Mouse (Mus musculus) lung, embryonic 14.5 days (tissue): Measurements from ENCODE around the gene Cenpu. TPM values are rescaled to one million over a fixed set of nuclear protein-coding genes. Genes with fewer than 3 reads are reported as not detected.

Experiments
- ATAC-seq: fragments of 200-750 bp; cut with Nextera tagmentation; 2 replicates; pipeline ENCODE4 v1.8.0; 2017; ENCODE audit warnings: mild to moderate bottlenecking, moderate TSS enrichment, moderate library complexity; ENCODE audit not compliant: insufficient read depth
- DNase-seq: peaks from one replicate; pipeline ENCODE4 v3.0.0-alpha.2; 2015
- H3K27ac ChIP-seq: fragments of 300-500 bp; sonication (generic); 2 replicates; pipeline ENCODE4 v1.5.1; 2014; ENCODE audit warnings: low read depth, mild to moderate bottlenecking, moderate library complexity
- H3K27me3 ChIP-seq: fragments of 300-500 bp; sonication (generic); 2 replicates; pipeline ENCODE4 v1.6.1; 2014; ENCODE audit warnings: low read length, control low read depth; ENCODE audit not compliant: insufficient read depth
- H3K36me3 ChIP-seq: fragments of 300-500 bp; sonication (generic); 2 replicates; pipeline ENCODE4 v1.6.1; 2014; ENCODE audit warnings: control low read depth; ENCODE audit not compliant: insufficient read depth
- H3K4me1 ChIP-seq: fragments of 300-500 bp; sonication (generic); 2 replicates; pipeline ENCODE4 v1.6.1; 2014; ENCODE audit warnings: antibody characterized with exemption, control low read depth; ENCODE audit not compliant: insufficient read depth
- H3K4me2 ChIP-seq: fragments of 300-500 bp; sonication (generic); 2 replicates; pipeline ENCODE4 v1.6.1; 2014; ENCODE audit warnings: mild to moderate bottlenecking
- H3K4me3 ChIP-seq: fragments of 300-500 bp; sonication (generic); 2 replicates; pipeline ENCODE4 v1.5.1; 2014; ENCODE audit warnings: low read depth, low read length
- H3K9ac ChIP-seq: fragments of 300-500 bp; sonication (generic); 2 replicates; pipeline ENCODE4 v1.6.1; 2014
- H3K9me3 ChIP-seq: fragments of 300-500 bp; sonication (generic); 2 replicates; pipeline ENCODE4 v1.6.1; 2016; ENCODE audit warnings: low read depth, low read length, control low read depth
- CTCF ChIP-seq: IDR thresholded peaks from 2 replicates; pipeline ENCODE4 v1.5.1; 2016; ENCODE audit warnings: antibody characterized with exemption, low read depth
- WGBS: fragments of 180-500 bp; shearing (Covaris S2); extraction: QIAGEN DNeasy Blood & Tissue Kit; methylation state at CpG from one replicate; pipeline ENCODE4 v1.1.7; 2014; 5-methylcytosine and 5-hydroxymethylcytosine counted together
- polyA plus RNA-seq: library from polyadenylated mRNA; unstranded; fragments of >200 nt; fragmentation: Nextera tagmentation; extraction: Ambion mirVana; gene quantifications from 2 replicates; pipeline ENCODE4 v1.2.1, GENCODE M21; 2014

The Cenpu gene
- polyA plus RNA-seq, 1 experiment from 2014 or later, result 25.6 TPM

GRCm38 (mm10) chr8:46550058-46550457 is 1.8 kb upstream of the Cenpu start:
- Histone ChIP-seq H3K27me3 (no peaks in the 10 kb centered on the region), H3K27ac (no peak overlapping the region), H3K4me3 (no peak overlapping the region), H3K4me1 (peaks cover 4% of the 10 kb centered on the region; the same call in 1 of the 2 replicates), H3K36me3 (no peaks in the 10 kb centered on the region), H3K9ac (no peak overlapping the region), H3K4me2 (no peak overlapping the region), H3K9me3 (no peaks in the 10 kb centered on the region)
- ATAC-seq, result no peak
- no peak for TF ChIP-seq CTCF
- no peak for DNase-seq
- 82% methylated on average over 8 of the region's 8 CpGs for WGBS

- peak; percentile 14 for DNase-seq
- H3K9me3 ChIP-seq, result no peaks in the 10 kb centered on the region
- H3K9ac ChIP-seq, result no peak overlapping the region; the same call in 1 of the 2 replicates
- 35% methylated on average over 4 of the region's 4 CpGs for WGBS
- no peak for ATAC-seq
- peak overlapping the region; percentile 68 for H3K4me3 ChIP-seq
- no peak for TF ChIP-seq CTCF
- peaks cover 4% of the 10 kb centered on the region; the same call in 1 of the 2 replicates for H3K4me1 ChIP-seq
- H3K27ac ChIP-seq, result 0 out of 2 replicates have a peak overlapping the region, but pooled peaks have one; percentile 24
- no peaks in the 10 kb centered on the region for H3K27me3 ChIP-seq
- peak overlapping the region; percentile 83 for H3K4me2 ChIP-seq
- peaks cover 7% of the 10 kb centered on the region; the same call in 1 of the 2 replicates for H3K36me3 ChIP-seq
Observed at GRCm38 (mm10) chr8:46551029-46551428, 799 bp upstream of the Cenpu start.

- H3K27ac ChIP-seq, result peak overlapping the region; percentile 79; the same call in 1 of the 2 replicates
- no peak for TF ChIP-seq CTCF
- H3K4me1 ChIP-seq, result peaks cover 4% of the 10 kb centered on the region; the same call in 1 of the 2 replicates
- H3K27me3 ChIP-seq, result no peaks in the 10 kb centered on the region
- DNase-seq, result peak; percentile 66
- peak overlapping the region; percentile 83 for H3K4me2 ChIP-seq
- H3K4me3 ChIP-seq, result peak overlapping the region; percentile 68
- H3K9me3 ChIP-seq, result no peaks in the 10 kb centered on the region
- peak overlapping the region; percentile 64 for H3K9ac ChIP-seq
- WGBS, result 1% methylated on average over 10 of the region's 10 CpGs
- peaks cover 18% of the 10 kb centered on the region for H3K36me3 ChIP-seq
- ATAC-seq, result no peak
Observed at GRCm38 (mm10) chr8:46552441-46552765, 575 bp downstream of the Cenpu start.

- 68% methylated on average over 6 of the region's 6 CpGs for WGBS
- DNase-seq (peak; percentile 73), ATAC-seq (no peak)
- Histone ChIP-seq H3K27ac (no peak overlapping the region), H3K36me3 (peaks cover 44% of the 10 kb centered on the region), H3K9ac (no peak overlapping the region), H3K4me2 (no peak overlapping the region), H3K4me1 (no peaks in the 10 kb centered on the region), H3K4me3 (no peak overlapping the region), H3K27me3 (no peaks in the 10 kb centered on the region), H3K9me3 (no peaks in the 10 kb centered on the region)
- peak; percentile 59 for TF ChIP-seq CTCF
Observed at GRCm38 (mm10) chr8:46559428-46559827, 7.6 kb downstream of the Cenpu start.

- no peak for ATAC-seq
- 80% methylated on average over 16 of the region's 16 CpGs for WGBS
- TF ChIP-seq CTCF, result no peak
- Histone ChIP-seq H3K27me3 (no peaks in the 10 kb centered on the region), H3K27ac (no peak overlapping the region), H3K4me3 (no peak overlapping the region), H3K9me3 (no peaks in the 10 kb centered on the region), H3K4me2 (no peak overlapping the region), H3K36me3 (peaks cover 34% of the 10 kb centered on the region), H3K4me1 (no peaks in the 10 kb centered on the region), H3K9ac (no peak overlapping the region)
- no peak for DNase-seq
Observed at GRCm38 (mm10) chr8:46562333-46562732, 10.5 kb downstream of the Cenpu start.

- Histone ChIP-seq H3K9ac (no peak overlapping the region), H3K9me3 (no peaks in the 10 kb centered on the region), H3K27ac (peak overlapping the region; percentile 19; the same call in 1 of the 2 replicates), H3K27me3 (no peaks in the 10 kb centered on the region), H3K4me1 (no peaks in the 10 kb centered on the region; the same call in 1 of the 2 replicates), H3K4me2 (no peak overlapping the region), H3K4me3 (no peak overlapping the region), H3K36me3 (peaks cover 19% of the 10 kb centered on the region)
- TF ChIP-seq CTCF, result no peak
- DNase-seq (no peak), ATAC-seq (no peak)
- WGBS, result 72% methylated on average over 7 of the region's 7 CpGs
Observed at GRCm38 (mm10) chr8:46566914-46567529, 15.2 kb downstream of the Cenpu start.

GRCm38 (mm10) chr8:46567946-46568345 is 16.1 kb downstream of the Cenpu start:
- 66% methylated on average over 8 of the region's 8 CpGs for WGBS
- Histone ChIP-seq H3K4me2 (no peak overlapping the region), H3K9me3 (no peaks in the 10 kb centered on the region), H3K27me3 (no peaks in the 10 kb centered on the region), H3K4me1 (no peaks in the 10 kb centered on the region; the same call in 1 of the 2 replicates), H3K4me3 (no peak overlapping the region), H3K9ac (no peak overlapping the region), H3K27ac (peak overlapping the region; percentile 58), H3K36me3 (peaks cover 24% of the 10 kb centered on the region)
- TF ChIP-seq CTCF, result no peak
- DNase-seq (peak; percentile 61), ATAC-seq (peak; percentile 60; the same call in 1 of the 2 replicates)
